Mouse (Mus musculus) heart, adult 2 months (tissue): ENCODE measurements at regions not wholly inside any gene's neighbourhood (a gene's known extent, or its start where the extent isn't known, plus 50 kb on each side); places are given as distances from the start of the nearest gene placed in this dataset.

Experiments
- CTCF ChIP-seq: fragments of 200-600 bp; IDR thresholded peaks from 2 replicates; pipeline ENCODE4 v1.8.1; 2022; ENCODE audit warnings: antibody characterized with exemption, mild to moderate bottlenecking, moderate library complexity
- POLR2A ChIP-seq: fragments of 200-500 bp; IDR thresholded peaks from 2 replicates; pipeline ENCODE4 v1.6.1; 2011; ENCODE audit warnings: mild to moderate bottlenecking, low read depth, low read length, control low read depth; ENCODE audit not compliant: insufficient read depth

DNA sequence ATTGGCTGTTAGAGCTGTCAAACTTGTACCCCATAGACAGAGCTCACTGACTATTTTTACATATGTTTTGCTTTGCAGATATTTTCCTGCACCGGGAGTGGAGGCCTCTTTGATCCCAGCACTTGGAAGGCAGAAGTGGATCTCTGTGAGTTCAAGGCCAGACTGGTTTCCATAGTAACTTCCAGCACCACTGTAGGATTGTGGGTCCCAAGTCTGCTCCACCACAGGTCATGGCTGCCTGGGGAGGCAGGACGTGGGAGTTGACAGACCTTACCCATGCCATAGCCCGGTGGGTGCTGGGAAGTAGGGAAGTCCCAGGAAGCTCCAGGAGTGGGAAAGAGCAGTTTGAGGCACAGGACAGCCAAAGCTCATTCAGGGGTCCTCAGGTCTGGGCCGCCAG lies 1180.8 kb downstream of the 9330182O14Rik start:
- no peak for TF ChIP-seq POLR2A
- no peak for TF ChIP-seq CTCF
